Mouse (Mus musculus) hindbrain, embryonic 11.5 days (tissue): ENCODE measurements around the gene Tnnc2. TPM values are rescaled to one million over a fixed set of nuclear protein-coding genes. Genes with fewer than 3 reads are reported as not detected.

Source experiments
- ATAC-seq: fragments of 200-750 bp; cut with Nextera tagmentation; 2 replicates; pipeline ENCODE4 v1.8.0; 2017; ENCODE audit warnings: mild to moderate bottlenecking, moderate TSS enrichment, moderate library complexity; ENCODE audit not compliant: low FRiP score
- DNase-seq: peaks from one replicate; pipeline ENCODE4 v3.0.0-alpha.2; 2015; ENCODE audit warnings: low spot score
- H3K27ac ChIP-seq: fragments of 300-500 bp; sonication (generic); 2 replicates; pipeline ENCODE4 v1.5.1; 2014; ENCODE audit warnings: mild to moderate bottlenecking, low read depth, low read length
- H3K27me3 ChIP-seq: fragments of 300-500 bp; sonication (generic); 2 replicates; pipeline ENCODE4 v1.6.1; 2014; ENCODE audit warnings: mild to moderate bottlenecking, low read length, moderate library complexity, mixed read lengths; ENCODE audit not compliant: control insufficient read depth, insufficient read depth
- H3K36me3 ChIP-seq: fragments of 300-500 bp; sonication (generic); 2 replicates; pipeline ENCODE4 v1.6.1; 2014; ENCODE audit warnings: mild to moderate bottlenecking, low read length, moderate library complexity, mixed read lengths; ENCODE audit not compliant: control insufficient read depth, insufficient read depth
- H3K4me1 ChIP-seq: fragments of 300-500 bp; sonication (generic); replicated peaks from 2 replicates; pipeline ENCODE4 v1.6.1; 2014; ENCODE audit warnings: low read length, mixed read lengths; ENCODE audit not compliant: control insufficient read depth, insufficient read depth
- H3K4me2 ChIP-seq: fragments of 300-500 bp; sonication (generic); replicated peaks from 2 replicates; pipeline ENCODE4 v1.6.1; 2014; ENCODE audit warnings: mild to moderate bottlenecking, low read depth, low read length
- H3K4me3 ChIP-seq: fragments of 300-500 bp; sonication (generic); 2 replicates; pipeline ENCODE4 v1.5.1; 2014; ENCODE audit warnings: low read depth, low read length
- H3K9ac ChIP-seq: fragments of 300-500 bp; sonication (generic); 2 replicates; pipeline ENCODE4 v1.6.1; 2014; ENCODE audit warnings: low read depth, low read length
- H3K9me3 ChIP-seq: fragments of 300-500 bp; sonication (generic); 2 replicates; pipeline ENCODE4 v1.6.1; 2016; ENCODE audit warnings: low read length; ENCODE audit not compliant: control insufficient read depth
- WGBS: fragments of 180-500 bp; shearing (Covaris S2); extraction: QIAGEN DNeasy Blood & Tissue Kit; methylation state at CpG from one replicate; pipeline ENCODE4 v1.1.7; 2014; 5-methylcytosine and 5-hydroxymethylcytosine counted together
- polyA plus RNA-seq: library from polyadenylated mRNA; unstranded; fragments of >200 nt; fragmentation: Nextera tagmentation; extraction: Ambion mirVana; gene quantifications from 2 replicates; pipeline ENCODE4 v1.2.1, GENCODE M21; 2014

Tnnc2 gene
- polyA plus RNA-seq, 1 experiment from 2014 or later, result 4.8 TPM

DNA sequence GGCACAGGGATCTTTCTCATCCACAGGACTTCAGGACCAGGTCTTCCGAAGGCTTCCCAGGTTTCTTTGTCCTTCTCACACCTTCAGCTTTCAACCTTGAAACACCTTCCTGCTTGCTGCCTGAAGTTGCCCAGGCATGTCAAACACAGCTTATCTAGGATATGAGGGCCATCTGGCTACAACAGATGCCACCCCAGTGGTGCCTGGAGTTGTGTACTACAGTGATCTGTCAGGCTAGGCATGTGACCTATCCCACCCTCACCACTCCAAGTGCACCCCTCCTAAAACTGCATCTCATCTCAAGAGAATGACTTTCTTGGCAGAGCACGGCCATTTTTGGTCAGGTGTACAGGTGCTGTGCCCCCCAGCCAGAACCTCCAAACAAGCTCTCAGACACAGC, 18.3 kb downstream of the Tnnc2 start:
- no peak overlapping the region for H3K4me3 ChIP-seq
- no peak for DNase-seq
- ATAC-seq, result no peak
- H3K36me3 ChIP-seq, result 0 out of 2 replicates have a peak, but pooled peaks cover 2% of the 10 kb centered on the region
- H3K9ac ChIP-seq, result no peak overlapping the region
- H3K4me1 ChIP-seq, result no peaks in the 10 kb centered on the region
- no peak overlapping the region for H3K27ac ChIP-seq
- no peak overlapping the region for H3K4me2 ChIP-seq
- no peaks in the 10 kb centered on the region for H3K27me3 ChIP-seq
- H3K9me3 ChIP-seq, result no peaks in the 10 kb centered on the region
- WGBS, result 98% methylated on average over 2 of the region's 2 CpGs

DNA sequence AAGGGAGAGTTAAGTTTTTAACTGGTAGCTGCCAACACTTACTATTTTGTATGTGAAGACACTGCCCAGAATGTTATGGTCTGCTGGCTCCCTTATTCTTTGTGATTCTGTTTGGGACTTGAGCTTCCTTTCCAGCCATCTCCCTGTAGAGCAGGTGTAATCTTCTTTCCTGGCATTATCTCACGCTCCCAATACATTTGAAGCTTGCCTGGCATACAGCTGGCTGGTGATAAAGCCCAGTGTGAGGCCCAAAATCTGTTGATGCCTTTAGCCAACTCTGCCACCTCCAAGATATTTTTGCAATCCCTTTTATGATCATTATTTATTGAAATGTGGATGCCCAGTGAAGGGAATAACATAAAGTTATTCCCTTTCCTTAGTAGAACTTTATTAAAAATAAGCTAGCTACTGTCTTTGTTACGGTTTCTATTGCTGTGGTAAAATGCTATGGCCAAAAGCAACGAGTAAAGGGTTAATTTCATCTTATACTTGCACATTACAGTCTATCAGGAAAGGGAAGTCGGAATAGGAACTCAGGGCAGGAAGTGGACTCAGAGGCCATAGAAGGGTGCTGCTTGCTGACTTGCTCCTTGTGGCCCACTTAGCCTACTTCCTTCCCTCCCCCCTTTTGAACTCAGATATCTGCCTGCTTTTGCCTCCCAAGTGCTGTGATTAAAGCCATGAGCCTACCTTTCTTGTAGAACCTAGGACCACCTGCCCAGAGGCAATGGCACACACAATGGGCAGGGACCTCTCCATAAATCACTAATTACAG, 19.5 kb downstream of the Tnnc2 start:
- no peak overlapping the region for H3K9ac ChIP-seq
- no peaks in the 10 kb centered on the region for H3K4me1 ChIP-seq
- H3K36me3 ChIP-seq, result 0 out of 2 replicates have a peak, but pooled peaks cover 8% of the 10 kb centered on the region
- no peaks in the 10 kb centered on the region for H3K9me3 ChIP-seq
- H3K27me3 ChIP-seq, result no peaks in the 10 kb centered on the region
- 89% methylated on average over 4 of the region's 4 CpGs for WGBS
- no peak overlapping the region for H3K4me2 ChIP-seq
- H3K27ac ChIP-seq, result no peak overlapping the region
- no peak overlapping the region for H3K4me3 ChIP-seq
- ATAC-seq (no peak), DNase-seq (no peak)

DNA sequence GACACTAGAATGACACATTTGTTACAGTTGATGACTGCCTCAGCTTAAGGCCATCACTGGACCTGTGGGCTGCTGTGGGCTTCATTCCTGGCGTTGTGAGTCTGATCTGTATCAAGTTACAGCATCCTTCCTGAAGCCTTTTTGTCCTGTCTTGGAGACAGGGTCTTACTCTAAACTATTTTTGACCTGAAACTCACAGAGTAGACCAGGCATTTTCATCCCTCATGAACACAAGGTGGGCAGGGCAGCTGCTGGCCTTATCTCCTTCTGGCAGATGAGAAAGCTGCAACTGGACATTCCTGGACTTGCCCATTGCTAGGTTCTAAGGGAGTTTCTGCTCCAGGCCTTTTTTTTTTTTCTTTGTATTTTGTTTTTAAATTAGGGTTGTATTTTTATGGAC, 21.1 kb downstream of the Tnnc2 start:
- no peaks in the 10 kb centered on the region for H3K27me3 ChIP-seq
- no peak overlapping the region for H3K4me3 ChIP-seq
- ATAC-seq, result no peak
- no peak overlapping the region for H3K27ac ChIP-seq
- H3K9ac ChIP-seq, result no peak overlapping the region
- H3K36me3 ChIP-seq, result peaks cover 12% of the 10 kb centered on the region; the same call in 1 of the 2 replicates
- H3K4me2 ChIP-seq, result no peak overlapping the region
- DNase-seq, result no peak
- WGBS, result 81% methylated on average over 1 of the region's 1 CpGs
- H3K4me1 ChIP-seq, result no peaks in the 10 kb centered on the region
- no peaks in the 10 kb centered on the region for H3K9me3 ChIP-seq

DNA sequence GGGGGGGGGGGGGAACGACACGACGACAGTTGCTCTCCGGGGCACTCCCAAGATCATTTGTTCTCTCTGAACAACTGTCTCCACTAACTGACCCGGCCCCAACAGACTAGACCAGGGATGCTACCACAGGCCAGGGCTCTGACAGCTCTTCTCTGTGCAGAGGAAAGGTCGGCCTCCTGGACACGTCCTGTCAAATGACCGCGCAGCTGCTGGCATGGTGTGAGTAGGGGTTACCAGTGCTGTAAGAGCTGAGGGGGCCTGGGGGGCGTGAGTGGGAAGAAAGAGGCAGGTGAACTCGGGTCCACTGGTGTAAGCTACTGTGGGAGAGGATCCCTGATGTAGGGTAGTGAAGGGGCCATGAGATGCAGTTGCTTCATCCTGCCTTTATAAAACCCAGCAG, 21.9 kb downstream of the Tnnc2 start:
- no peak overlapping the region for H3K4me3 ChIP-seq

DNA sequence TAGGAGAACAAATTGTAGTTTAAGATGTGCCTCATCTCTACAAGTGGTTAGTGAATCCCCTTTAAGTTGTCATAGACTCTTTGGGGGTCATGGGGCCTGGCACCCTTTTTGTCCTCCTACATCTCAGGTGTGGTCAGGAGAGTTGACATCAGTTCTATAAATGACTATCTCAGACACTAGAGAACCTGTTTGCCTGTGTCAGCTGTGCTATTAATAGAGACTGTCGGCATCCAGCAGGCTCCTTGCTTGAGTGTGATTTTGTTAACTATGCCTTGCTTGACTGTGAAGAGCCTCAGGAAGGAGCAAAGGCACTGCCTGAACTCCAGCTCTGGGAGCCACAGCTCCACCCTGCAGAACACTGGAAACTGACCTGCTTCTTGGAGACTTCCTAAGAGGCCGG, 25.0 kb downstream of the Tnnc2 start:
- Histone ChIP-seq H3K27ac (no peak overlapping the region), H3K27me3 (no peaks in the 10 kb centered on the region), H3K4me3 (no peak overlapping the region), H3K36me3 (peaks cover 10% of the 10 kb centered on the region; the same call in 1 of the 2 replicates), H3K4me2 (no peak overlapping the region), H3K9me3 (no peaks in the 10 kb centered on the region), H3K4me1 (no peaks in the 10 kb centered on the region), H3K9ac (no peak overlapping the region)
- DNase-seq, result no peak
- WGBS, result 95% methylated on average over 2 of the region's 2 CpGs
- ATAC-seq, result no peak

More for the DNA sequence above, 21.9 kb downstream of the Tnnc2 start:
- H3K27me3 ChIP-seq, result no peaks in the 10 kb centered on the region
- no peak overlapping the region for H3K9ac ChIP-seq
- WGBS, result 94% methylated on average over 11 of the region's 11 CpGs
- DNase-seq, result no peak
- H3K4me1 ChIP-seq, result no peaks in the 10 kb centered on the region
- no peak overlapping the region for H3K27ac ChIP-seq
- peaks cover 12% of the 10 kb centered on the region; the same call in 1 of the 2 replicates for H3K36me3 ChIP-seq
- H3K4me2 ChIP-seq, result no peak overlapping the region
- no peaks in the 10 kb centered on the region for H3K9me3 ChIP-seq
- ATAC-seq, result no peak

DNA sequence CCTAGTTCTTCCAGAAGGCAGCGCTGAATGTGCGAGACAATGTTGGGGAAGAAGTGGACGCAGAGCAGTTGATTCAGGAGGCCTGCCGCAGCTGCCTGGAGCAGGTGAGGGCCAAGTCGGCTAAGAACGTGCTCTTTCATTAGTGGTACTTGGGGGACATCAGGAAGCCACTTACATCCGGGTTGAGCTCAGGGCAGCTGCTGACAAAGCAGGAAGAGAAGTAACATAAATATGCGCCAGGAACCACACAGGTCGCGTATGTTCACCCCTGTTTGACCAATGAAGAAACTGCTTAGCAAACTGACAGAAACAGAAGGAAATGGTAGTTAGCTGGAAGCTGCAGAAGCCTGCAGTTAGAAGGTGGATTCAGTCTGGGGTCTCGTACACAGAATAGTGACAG, 25.7 kb downstream of the Tnnc2 start:
- Histone ChIP-seq H3K4me2 (no peak overlapping the region), H3K27ac (no peak overlapping the region), H3K9ac (no peak overlapping the region), H3K9me3 (no peaks in the 10 kb centered on the region), H3K27me3 (no peaks in the 10 kb centered on the region), H3K4me3 (no peak overlapping the region), H3K4me1 (no peaks in the 10 kb centered on the region), H3K36me3 (peaks cover 10% of the 10 kb centered on the region; the same call in 1 of the 2 replicates)
- ATAC-seq, result no peak
- 90% methylated on average over 11 of the region's 11 CpGs for WGBS
- DNase-seq, result no peak

DNA sequence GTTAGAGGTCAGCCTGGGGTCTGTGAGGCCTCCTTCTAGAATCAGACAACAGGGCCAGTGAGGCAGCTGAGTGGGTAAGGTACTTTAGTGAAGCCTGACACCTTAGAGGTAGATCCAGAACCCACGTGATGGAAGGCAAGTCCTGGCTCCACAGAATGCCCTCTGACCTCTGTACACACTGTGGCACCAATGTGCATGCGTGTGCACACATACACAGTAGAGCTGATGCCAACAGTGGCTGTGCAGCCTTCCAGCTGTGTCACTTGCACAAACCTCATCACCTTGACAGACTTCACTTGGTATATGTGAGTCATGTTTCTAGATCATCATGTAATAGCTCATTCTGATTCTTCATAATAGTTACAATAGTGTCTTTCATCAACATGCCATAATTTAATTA, 27.3 kb downstream of the Tnnc2 start:
- peaks cover 10% of the 10 kb centered on the region; the same call in 1 of the 2 replicates for H3K36me3 ChIP-seq
- H3K27me3 ChIP-seq, result no peaks in the 10 kb centered on the region
- H3K9me3 ChIP-seq, result no peaks in the 10 kb centered on the region
- H3K4me2 ChIP-seq, result no peak overlapping the region
- no peaks in the 10 kb centered on the region for H3K4me1 ChIP-seq
- ATAC-seq (no peak), DNase-seq (no peak)
- H3K27ac ChIP-seq, result no peak overlapping the region
- 92% methylated on average over 2 of the region's 2 CpGs for WGBS
- no peak overlapping the region for H3K9ac ChIP-seq
- no peak overlapping the region for H3K4me3 ChIP-seq

DNA sequence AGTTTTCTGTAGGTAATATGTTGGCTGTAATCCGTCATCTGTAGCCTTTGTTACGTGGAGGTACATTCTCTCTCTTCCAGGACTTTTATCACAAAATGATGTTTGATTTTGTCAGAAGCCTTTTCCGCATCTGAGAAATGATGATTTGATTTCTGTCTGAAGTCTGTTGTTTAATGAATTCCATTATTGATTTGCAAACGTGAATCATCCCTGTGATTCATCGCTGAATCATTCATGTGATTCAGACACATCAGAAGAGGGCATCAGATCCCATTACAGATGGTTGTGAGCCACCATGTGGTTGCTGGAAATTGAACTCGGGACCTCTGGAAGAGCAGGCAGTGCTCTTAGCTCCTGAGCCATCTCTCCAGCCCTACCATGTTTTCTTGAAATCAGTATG, 30.8 kb downstream of the Tnnc2 start:
- WGBS, result 94% methylated on average over 6 of the region's 6 CpGs

DNA sequence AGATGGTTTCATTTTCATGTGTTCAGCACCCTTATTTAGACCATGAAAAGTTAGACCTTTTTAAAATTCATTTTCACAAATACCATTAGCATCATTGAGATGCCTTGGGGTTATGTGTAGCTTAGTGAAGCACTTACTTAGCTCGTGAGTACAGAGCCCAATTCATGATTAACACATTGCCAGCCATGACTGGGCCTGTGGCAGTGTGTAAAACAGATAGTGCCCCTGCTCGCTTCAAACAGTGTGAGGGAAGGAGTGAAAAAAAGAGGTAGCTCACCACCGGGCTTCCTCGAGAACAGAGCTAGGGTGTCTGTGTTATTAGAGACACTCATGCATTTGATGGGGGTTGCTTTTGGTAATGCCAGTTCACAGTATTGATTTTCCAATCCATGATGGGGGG, 31.6 kb downstream of the Tnnc2 start:
- Histone ChIP-seq H3K4me3 (no peak overlapping the region), H3K27me3 (no peaks in the 10 kb centered on the region), H3K9ac (no peak overlapping the region), H3K4me2 (no peak overlapping the region), H3K27ac (no peak overlapping the region), H3K9me3 (no peaks in the 10 kb centered on the region), H3K36me3 (no peaks in the 10 kb centered on the region), H3K4me1 (peaks cover 7% of the 10 kb centered on the region; the same call in 1 of the 2 replicates)
- WGBS, result 90% methylated on average over 4 of the region's 4 CpGs
- no peak for DNase-seq
- no peak for ATAC-seq

More for the DNA sequence above, 30.8 kb downstream of the Tnnc2 start:
- Histone ChIP-seq H3K4me2 (no peak overlapping the region), H3K4me3 (no peak overlapping the region), H3K36me3 (no peaks in the 10 kb centered on the region), H3K9ac (no peak overlapping the region), H3K9me3 (no peaks in the 10 kb centered on the region), H3K27ac (no peak overlapping the region), H3K27me3 (no peaks in the 10 kb centered on the region), H3K4me1 (peaks cover 7% of the 10 kb centered on the region; the same call in 1 of the 2 replicates)
- DNase-seq (no peak), ATAC-seq (no peak)
